Mouse (Mus musculus) brain, embryonic 14.5 days (tissue): ENCODE data around the gene Atp6v0a1.

Experiments
- CTCF ChIP-seq: fragments of 200-500 bp; IDR thresholded peaks from 2 replicates; pipeline ENCODE4 v1.5.1; 2012; ENCODE audit warnings: inconsistent platforms, mild to moderate bottlenecking, moderate library complexity, borderline replicate concordance; ENCODE audit not compliant: insufficient read depth, insufficient read length; ENCODE audit errors: extremely low read depth
- POLR2A ChIP-seq: fragments of 200-500 bp; IDR thresholded peaks from 2 replicates; pipeline ENCODE4 v1.6.1; 2012; ENCODE audit warnings: mild to moderate bottlenecking, inconsistent platforms, borderline replicate concordance; ENCODE audit not compliant: poor library complexity, insufficient read depth, insufficient read length, severe bottlenecking; ENCODE audit errors: extremely low read depth

DNA sequence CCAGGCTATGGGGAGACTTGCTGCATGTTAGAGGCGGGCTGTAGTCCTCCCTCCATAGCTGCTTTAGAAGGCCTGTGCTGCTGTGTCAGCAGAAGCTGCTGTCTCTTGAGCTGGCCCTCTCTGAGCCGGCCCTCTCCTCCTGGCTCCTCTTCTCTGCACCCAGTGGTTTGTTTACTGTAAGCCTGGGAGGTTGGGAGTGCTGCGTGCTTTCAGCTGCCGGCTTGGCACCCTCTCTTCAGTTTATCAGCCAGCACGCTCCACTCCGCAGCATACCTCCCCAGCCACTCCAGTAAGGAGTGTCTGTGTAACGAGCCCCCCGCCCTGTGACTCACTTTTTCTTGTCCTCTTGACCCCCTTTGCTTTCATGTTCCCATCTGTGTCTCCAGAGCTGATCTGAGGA is 47.6 kb downstream of the Atp6v0a1 start:
- TF ChIP-seq CTCF (no peak), POLR2A (no peak)
